Mouse (Mus musculus) cerebellum, postnatal 14 days (tissue): ENCODE measurements around the gene Pfkl.
"Not testable (repeated sequence)": the region's sequence is repeated elsewhere in the genome, so short reads cannot be mapped to it uniquely, and the experiment has no call there.

Experiments
- DNase-seq, 2 experiments: peaks; one replicate each; pipeline ENCODE4 v3.0.0; 2021; ENCODE audit warnings: mixed read lengths in 2 of 2

Pfkl gene

DNA sequence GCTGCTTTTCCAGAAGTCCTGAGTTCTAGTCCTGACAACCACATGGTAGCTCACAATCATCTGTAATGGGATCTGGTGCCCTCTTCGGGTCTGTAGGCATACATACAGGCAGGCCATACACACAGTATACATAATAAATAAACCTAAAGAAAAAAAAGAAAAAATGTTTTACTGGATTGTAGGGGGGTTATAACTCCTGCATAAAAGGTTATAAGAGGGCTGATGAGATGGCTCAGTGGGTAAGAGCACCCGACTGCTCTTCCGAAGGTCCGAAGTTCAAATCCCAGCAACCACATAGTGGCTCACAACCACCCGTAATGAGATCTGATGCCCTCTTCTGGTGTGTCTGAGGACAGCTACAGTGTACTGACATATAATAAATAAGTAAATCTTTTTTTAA lies 1.2 kb upstream of the Pfkl start:
- DNase-seq = not testable (repeated sequence)

DNA sequence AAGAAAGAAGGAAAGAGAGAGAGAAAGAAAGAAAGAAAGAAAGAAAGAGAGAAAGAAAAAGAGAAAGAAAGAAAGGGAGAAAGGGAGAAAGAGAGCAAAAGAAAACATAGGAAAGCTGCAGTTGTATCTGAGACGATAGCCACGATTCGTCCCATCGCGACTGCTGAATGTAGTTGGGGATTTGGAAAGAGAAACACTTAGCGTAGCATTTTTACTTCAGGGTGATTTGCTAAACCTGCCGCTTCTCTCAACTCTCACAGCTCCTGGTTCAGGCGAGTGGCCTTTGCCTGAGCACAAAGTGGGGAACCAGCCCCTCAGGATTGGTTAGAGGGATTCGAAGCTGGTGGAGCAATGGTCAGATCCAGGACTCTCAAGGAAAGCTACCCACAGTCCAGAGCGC lies 452 bp upstream of the Pfkl start:
- no peak for DNase-seq

DNA sequence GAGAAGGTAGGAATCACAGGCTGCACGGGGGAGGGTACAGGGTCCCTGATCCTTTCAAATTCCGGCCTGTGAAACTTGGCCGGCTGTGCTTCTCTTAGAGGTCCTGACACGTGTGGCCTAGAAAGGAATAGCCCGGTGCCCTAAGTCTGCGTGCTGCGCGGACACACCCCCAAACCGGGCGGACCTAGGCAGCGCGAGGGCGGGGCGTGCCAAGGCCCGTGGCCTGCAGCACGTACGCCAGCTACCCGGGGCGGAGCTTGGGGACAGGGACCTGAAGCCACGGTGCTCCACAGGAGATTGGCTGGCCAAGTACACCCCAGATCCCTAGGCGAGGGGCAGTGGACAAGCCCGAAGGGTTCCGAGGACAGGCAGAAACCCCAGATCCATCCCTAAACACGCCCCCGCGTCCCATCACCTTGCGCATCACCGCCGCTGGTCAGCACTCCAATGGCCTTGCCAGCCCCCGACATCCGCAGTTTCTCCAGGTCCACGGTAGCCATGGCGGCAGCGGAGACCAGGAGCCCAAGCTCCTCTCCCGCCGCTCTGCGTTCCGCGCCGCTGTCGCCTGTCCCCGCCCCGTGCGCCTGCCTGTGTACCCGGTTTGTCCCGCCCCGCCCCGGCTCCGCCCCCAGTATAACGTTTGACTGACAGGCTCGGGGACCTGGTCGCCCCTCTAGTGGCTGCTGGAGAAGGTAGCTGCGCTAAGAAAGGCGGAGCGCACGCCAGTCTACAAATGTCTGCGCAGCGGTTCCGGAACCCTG lies 519 bp downstream of the Pfkl start:
- DNase-seq = peak; percentile 96 to 97

DNA sequence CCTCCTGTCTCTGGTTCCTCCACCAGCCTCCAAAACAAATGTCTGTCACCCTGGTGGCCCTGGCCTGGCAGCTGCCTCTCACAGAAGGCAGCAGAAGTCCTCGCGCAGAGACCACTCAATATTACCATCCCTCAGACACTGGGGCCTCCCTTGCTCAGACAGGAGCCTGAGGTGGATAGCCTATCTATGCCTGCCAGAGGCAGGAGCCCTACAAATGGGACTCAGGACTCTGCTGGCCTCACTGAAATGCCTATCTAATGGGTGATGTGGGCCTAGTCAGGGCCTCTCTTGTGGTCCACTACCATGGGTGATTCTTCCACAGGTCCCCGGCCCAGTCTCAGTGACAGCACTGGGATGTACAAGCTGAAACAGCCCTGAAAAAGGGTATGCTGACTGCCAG lies 1.7 kb downstream of the Pfkl start:
- DNase-seq = no peak

DNA sequence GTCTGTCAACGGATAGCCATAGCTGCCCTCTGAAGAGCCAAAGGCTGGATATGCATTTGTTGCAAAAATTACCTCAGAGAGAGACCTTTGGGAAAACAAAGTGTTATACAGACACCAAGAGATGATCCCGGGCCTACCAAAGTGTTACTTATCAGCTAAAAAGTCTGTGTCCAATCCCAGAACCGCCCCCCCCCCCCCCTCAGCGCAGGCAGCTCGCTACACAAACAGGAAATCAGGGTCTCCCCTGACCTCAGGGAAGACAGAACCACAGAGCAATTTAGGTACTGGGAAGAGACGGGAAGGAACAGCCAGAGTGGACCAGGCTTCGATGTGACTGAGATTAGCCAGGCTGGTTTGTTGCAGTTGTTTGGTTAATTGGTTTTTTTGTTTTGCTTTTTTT lies 2.7 kb downstream of the Pfkl start:
- DNase-seq = no peak

DNA sequence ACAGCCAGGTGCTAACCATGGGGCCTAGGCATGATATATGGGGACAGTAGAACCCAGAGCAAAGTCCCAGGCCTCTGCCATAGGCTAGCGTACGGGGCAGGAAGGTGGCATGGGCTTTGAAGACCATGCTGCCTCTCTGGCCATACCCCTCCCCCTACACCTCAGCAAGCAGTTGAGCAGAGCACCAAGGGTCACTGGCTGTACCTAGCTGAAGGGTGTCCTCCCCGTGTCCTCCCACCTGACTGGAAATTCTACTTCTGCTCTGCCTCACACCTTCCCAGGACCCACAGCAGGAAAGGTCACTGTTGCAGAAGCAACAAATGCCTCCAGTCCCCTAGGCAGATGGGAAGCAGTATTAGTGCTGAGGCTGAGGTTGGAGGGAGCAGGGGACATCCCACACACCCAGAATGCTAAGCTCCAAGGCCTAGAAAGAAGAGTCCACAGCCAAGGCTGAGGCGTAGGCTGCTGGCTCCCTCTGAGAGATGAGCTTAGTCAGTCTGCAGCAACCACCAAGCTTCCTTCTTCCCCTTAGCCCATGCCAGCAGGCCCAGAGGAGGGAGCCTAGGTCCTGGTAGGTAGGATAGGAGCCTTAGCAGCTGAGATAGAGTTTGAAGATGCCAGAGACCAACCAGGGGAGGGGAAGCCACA lies 4.0 kb downstream of the Pfkl start:
- DNase-seq = no peak

DNA sequence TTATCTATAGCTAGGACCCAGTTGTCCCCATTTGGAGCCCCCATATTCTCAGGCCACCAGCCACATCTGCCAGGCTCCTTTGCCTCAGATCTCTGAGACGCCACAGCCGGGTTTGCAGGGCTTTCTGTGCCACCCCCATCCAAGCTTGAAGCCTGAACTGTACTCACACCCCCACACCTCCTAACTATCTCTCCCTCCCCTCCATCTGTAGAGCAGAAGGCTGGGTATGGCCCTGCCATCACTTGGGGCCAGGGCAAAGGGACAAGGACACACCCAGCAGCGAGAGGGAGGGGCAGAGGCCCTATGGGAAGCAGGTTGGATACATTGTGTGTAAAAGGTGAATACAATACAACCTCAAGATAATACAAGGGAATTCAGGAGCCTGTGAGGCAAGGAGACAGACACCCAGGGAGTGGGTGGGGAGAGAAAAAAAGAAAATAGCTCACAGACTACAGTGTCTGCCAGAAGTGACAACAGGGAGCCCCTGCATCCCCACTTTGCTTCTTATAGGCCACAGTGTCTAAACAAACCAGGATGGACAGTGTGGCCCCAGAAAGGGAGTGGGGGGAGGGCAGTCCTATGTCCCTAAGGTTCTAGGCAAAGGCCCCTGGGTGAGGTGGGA lies 5.3 kb downstream of the Pfkl start:
- DNase-seq = no peak

DNA sequence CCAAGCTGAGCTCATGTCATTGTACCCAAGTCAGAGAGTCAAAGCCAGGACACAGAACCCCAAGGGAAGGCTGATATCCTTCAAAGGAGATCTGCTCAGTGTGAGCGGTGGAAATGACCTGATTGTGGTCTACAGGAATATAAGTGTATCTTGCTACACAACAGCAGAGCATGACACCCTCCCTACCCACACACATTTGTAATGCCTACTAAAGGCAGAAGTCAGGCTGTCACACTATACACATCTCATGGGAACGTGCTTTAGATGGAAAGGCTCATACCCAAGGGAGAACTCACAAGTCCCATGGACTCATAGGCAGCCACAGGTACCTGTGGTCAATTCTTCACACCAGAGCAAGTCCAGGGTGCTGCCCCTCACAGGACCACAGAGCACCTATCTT lies 7.6 kb downstream of the Pfkl start:
- DNase-seq = no peak

DNA sequence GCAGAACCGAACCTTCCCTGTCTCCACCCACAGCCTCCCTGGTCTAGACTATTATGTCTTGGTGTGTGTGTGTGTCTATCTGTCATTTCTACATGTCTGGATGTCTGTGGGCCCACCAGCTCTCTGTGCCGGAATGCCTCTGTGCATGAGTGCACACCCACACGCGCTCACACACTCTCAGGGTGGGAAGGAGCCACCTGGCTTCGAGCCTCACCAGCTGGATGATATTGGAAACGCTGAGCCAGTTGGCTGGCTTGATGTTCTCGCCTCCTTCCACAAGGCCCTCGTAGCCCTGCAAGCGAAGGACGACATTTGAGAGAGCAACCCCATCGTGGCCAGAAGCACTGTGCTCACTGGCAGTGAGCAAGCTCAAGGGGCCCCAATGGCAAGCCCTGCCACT lies 8.1 kb downstream of the Pfkl start:
- peak; percentile 62 to 75 for DNase-seq

DNA sequence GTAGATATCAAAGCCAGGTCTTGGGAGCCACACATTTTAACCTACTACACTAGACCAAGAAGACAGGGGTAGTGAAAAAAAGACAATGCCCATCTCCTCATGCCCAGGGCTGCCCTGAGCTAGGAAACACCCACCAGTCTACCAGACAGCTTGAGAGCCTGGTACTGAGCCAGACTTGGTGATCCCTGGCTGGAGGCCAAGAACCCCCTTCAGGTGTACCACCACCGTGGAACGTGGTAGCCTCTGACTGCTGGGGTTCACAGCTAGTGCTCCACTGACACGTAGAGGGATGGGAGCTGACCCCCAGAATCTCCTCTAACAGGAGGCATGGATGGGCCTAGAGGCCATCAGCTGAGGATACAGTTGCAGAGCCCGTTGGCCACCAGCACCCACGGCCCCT lies 9.7 kb downstream of the Pfkl start:
- DNase-seq = peak in 1 of 2 experiments; percentile 62

DNA sequence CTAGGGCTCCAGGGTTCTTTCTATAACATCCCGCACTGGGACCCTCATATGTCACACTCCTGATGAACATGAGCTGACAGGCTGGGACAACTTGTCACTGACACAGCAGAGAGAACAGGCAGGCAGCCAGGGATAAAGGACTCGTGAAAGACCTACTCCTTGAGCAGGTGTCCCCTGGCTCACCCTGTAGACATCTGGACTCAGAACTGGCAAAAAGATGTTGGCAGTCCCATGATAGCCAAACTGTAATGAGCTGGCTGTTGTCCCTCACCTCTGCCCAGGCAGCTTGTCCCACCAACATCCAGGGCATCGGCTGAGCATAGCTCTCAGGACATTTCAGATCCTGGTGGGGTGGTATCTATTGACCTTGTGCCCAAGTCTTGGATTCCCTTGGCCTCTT lies 14.2 kb downstream of the Pfkl start:
- no peak for DNase-seq

DNA sequence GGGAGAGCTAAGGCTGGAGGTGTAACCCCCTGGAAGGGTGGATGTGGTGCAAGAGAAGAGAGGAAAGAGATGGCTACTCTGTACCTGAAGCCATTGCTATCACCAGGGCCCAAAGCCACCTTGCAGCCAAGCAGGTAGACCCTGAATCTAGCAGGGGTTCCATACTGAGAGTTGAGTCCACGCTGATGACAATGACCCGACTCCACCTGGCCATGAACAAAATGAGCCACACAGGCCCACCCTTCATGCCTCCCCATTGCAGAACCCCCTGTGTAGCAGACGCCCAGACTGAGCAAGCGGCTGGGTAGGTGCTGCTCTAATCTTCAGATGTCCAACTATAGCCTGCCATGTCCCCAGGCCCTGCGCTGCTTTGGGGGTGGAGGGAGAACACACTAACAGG lies 24.1 kb downstream of the Pfkl start:
- no peak for DNase-seq

DNA sequence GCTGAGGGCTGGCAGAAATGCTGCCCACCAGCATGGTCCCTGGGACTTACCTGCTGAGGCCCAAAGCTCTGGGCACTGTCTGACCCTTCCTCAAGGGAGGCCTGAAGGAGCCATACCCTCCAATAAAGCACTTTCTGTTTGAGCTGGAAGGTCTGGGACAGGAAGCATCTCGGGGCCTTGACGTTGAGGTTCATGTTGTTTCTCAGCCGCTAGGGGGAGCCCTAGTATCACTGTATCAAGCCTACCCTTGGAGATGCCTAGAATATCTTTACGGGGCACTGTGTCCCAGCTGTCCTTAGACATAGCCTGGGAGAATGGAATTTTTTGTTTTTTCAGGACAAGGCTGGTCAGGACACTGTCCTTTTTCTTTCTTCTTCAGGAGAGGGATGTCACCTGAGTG lies 25.2 kb downstream of the Pfkl start:
- DNase-seq = peak; percentile 89 to 90

DNA sequence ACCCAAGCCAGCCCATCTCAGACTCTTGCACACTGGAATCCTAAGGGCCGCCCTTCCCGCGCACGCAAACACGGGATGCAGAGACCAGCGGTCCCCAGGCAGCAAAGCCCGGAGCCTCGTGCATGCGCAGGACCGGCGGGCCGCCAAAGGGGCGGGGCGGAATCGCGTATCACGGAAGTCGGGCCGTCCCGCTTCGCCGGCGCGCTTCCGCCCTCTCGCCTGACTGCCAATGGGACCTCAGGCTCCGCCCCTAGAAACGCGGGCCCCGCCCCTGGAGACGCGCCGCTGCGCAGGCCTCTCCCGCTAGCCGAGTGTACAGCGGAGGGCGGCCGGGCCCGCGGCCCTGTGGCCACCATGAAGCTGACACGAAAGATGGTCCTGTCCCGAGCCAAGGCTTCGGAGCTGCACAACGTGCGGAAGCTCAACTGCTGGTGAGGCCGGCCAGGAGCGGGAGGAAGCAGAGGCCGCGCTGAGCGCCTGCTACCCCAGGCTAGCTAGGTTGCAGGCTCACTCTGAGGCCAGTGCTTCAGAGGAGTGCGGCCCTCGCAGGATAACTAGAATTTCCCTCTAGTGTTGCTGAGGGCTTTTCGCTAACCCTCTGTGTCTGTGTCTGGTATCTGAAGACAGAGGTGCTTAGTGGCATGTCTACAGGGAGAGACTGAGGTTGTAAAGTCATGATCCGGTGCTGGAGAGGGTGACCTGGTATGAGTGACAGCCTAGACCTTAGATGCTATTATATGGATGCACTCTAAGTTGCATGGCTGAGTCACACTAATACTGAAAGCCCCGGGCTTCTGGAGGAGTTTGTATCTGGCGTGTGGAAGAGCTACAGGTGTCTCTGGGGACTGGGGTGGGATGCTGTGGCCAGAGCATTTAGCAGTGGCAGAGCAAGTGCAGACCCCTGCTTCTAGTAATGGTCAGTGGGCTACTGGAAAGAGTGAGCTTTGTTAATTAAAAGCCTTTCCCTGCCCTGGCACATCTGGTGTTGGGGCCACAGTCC lies 31.2 kb downstream of the Pfkl start, which contains the start of gene 1810043G02Rik:
Gene 1810043G02Rik, plus strand, starts transcription at position 174 of the 1,000 bp plus-strand sequence.
- DNase-seq = peak; percentile 100

DNA sequence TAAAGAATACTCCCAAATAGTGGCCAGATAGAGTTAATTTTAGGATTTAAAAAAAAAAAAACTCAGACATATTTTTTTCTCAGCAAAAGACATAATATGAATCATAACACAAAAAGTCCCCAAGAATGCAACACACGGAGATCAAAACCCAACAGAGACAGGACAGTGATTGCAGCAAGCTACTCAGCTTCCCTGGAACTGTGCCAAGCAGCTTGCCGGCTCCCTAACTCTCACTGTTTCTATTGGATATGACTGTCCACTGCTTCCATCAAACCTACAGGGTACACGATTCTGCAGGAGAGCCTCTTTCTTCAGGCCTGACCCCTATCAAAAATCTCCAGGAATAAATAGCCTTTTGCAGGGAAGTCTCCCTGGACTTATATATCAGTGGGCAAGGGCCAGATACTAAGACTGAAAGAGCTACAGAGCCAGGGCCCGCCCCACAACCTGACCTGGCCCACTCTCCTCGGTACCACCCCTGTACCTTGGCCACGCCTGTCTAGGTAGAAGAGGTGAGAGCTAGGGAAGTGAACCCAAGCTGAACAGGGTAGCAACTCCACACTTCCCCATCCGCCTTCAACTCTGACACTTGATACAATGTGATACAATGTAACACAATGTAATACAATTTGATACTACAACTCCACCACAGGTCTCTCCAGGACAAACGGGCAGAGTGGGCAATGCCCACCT lies 33.3 kb downstream of the Pfkl start:
- peak; percentile 49 to 61 for DNase-seq

DNA sequence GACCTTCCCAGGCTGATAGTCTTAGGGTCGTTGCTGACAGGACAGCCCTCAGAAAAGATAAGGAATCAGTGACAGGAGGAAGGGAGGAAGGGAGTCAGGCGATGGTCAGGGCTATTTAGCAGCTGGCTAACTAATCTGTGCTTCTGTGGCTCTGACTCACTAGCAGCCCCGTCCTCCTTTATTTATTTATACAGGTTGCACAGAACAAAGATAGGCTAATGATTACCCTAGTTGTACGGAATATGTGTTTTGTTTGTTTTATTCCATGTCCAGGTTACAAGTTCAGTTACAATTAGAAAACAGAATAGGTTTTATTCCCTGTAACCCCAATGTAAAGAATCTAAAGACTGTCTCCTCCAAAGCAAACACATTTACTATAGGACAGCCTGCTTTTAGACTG lies 34.2 kb downstream of the Pfkl start:
- DNase-seq = no peak

DNA sequence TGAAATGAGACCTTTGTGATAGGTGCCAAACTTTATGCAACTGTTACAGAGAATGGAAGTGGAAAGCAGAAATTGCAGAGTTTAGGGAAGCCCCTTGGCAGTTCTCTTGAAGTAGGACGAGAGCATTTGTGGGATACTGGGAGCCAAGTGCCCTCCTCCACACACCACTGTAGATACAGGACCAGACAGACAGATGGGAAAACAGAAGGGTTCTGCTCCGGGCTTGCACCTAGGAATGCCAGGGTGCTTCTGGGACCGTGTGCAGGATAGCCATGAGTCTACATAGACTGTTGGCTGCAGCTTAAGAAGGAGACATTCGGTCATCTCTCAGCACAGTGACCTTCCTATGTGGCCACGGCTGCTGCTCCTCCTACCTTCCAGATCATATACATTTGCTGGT lies 35.1 kb downstream of the Pfkl start:
- peak in 1 of 2 experiments; percentile 51 for DNase-seq

DNA sequence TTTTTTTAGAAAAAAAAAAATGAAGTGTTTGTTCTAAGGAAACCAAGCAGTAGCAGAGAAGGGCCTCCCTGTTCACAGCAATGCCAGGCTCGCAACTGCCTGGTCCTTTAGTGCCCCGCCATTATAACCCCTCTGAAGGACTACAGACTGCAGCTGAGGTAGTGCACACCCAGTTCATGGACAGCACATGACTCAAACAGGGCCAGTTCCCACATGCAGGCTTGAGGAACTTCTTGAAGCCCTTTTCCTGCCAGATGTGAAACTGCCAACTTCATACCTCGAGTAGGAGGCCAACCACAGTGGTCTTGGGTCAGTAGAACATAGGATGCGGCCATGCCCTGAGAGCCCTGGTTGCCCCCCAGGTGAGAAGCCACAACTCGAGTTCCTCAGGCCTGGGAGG lies 35.6 kb downstream of the Pfkl start:
- DNase-seq = no peak

DNA sequence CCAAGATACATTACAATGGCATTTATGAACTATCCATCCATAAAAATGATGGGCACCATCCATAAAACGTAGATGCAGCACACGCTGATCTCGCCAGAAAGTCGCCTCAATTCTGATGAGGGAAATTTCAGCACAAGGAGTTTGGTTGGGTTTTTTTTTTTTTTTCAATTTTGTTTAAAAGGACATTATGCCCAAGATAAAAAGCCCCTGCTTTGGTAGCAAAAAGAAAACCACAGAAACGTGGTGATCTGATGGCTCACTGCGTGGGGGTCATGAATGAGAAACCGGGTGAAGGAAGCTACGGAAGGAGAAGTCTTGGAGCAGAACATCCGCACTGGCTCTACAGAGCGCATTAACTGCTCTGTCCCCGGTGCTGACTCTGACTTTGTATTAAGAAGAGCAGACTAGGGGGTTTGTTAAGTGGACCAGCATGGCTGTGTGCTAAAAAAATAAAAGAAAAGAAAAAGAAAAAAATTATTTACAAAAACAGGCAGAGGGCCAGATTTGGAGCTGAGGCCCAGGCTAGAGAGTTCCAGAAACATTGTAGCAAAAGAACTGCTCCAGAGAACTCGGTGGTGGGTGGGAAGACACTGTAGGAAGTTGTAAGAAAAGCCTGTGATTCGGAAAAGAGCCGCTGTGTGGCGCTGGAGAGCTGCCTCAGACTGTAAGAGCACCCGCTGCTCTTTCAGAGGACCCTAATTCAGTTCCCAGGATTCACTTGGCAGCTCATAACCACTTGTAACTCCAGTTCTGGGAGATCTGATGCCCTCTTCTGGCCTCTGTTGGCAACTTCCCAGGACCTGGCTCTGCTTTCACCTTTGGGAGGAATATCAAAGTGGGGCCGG lies 38.0 kb downstream of the Pfkl start:
- DNase-seq = peak in 1 of 2 experiments; percentile 41

DNA sequence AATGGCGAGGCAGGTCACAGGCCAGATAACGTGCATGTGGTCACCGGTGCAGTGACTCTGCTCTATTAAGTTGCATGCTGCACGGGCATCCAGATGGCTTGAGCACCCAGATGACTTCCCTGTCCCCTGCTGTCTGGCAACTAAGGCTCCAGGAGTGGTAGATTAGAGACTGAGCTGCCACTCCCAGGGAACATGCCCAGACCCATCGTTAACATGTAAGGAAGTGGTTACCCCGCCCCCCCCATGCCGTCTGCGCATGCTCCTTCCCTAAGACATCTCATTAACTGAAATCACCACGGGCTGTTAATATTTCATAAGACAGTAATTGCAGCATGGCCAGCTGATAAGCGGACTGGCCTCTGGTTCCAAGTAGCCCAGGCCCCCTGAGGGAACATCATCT lies 38.7 kb downstream of the Pfkl start:
- no peak for DNase-seq

DNA sequence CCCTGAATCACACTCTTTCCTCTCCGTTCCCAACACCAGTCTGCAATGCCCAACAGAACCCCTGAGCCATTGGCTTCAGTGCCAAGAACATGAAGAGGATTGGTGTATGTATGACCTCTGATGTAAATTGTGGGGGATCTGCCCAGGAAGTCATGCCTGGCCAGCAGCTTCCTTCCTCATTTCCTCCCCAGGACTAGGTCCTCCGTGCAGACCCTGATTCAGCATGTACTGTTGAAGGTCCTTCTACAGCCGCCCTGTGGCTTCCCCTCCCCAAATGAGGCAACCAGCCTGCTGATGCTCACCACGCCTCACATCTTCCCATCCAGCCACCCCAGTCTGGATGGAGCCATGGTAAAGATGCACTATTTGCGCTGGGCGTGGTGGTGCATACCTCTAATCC lies 39.4 kb downstream of the Pfkl start, which contains the start of gene Trpm2:
Gene Trpm2, minus strand, starts transcription at position 83 of the 400 bp plus-strand sequence.
- DNase-seq = no peak
